Mouse (Mus musculus): Measurements from ENCODE around the gene Adal. TPM values are rescaled to one million over a fixed set of nuclear protein-coding genes. Genes with fewer than 3 reads are reported as not detected.
A peak's percentile ranks its signal among the peaks of the same experiment; 100 is the strongest.
"Not testable (repeated sequence)": the region's sequence is repeated elsewhere in the genome, so short reads cannot be mapped to it uniquely, and the experiment has no call there.

Adal gene
- 31.8 and 32.8 TPM in 2 replicates for polyA plus RNA-seq (2016; fragmentation: Nextera tagmentation; extraction: Ambion mirVana)

DNA sequence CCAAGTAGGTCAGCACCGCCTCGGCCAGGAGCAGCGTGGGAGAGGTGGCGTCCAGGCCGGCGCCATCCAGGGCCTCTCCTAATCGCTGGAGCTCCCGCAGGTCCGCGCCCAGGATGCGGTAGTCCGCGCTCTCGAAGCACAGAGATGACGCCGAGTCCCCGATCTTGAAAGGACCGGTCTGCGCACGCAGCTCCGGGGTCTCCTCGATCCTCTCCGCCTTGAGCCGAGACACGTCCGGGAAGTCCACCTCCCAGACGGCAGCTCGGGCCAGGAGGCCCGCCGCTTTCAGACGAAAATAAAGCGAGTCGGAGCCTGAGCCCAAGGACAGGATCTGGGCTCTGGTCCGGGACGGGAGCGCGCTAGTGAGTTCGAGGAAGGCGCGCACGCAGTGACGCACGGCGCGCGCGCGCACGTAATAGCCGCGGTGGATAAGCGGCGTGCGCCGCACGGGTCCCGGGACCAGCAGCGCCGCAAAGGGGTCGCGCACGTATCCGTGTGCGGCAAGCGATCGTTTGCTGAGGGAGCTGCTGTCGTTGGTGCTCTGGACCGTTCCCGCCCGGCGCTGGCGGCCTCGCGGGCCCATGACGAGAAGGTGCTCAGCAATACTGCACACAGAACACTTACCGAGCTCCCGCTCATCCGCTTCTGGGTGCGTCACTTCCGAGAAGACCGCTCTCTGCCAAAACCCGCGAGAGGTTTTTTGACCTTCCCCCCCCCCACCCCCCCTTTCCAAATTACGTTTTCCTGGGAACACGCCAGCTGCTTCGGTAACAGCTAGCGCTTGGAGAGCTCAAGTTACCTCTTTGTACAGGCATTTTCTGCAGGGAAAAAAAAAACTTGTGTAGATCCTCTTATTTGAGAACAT lies at the start of gene Adal, which contains the start of gene Lcmt2:
TSS of gene Adal (plus strand) at position 411 of the 865 bp plus-strand sequence.
TSS of gene Lcmt2 (minus strand) at position 636 of the 865 bp plus-strand sequence.
- under 1% methylated on average over 87 of the region's 87 CpGs for WGBS
- Histone ChIP-seq H3K9me3 (no peaks in the 10 kb centered on the region), H3K4me3 (peak within 1 kb of the TSS; percentile 72), H3K9ac (peak within 1 kb of the TSS; percentile 90), H3K27ac (peak within 1 kb of the TSS; percentile 95), H3K27me3 (replicated peaks) (no peaks in the 10 kb centered on the region), H3K4me2 (replicated peaks) (peak within 1 kb of the TSS; percentile 93), H3K36me3 (peaks cover 25% of the 10 kb centered on the region), H3K4me1 (peaks cover 22% of the 10 kb centered on the region)
- ATAC-seq (ENCODE audit: low FRiP score, low read depth), result peak; percentile 95

DNA sequence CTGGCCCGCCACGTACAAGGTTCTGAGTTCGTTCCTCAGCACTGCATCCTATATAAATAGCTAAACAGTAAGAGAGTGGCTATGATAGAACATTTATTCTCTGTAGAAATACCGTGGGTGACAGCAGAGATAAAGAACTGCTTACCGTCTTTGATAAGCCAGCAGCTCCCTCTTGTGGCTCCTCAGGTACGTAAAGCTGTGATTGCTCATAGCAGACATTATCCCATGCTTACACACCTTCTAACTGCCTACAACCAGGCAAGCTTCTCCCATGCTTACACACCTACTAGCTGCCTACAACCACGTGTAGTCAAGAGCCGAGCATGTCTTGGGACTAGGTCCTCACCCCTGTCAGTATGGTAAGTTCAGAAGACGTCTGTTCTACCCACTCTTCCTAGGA lies 38.2 kb upstream of the Adal start:
- no peak overlapping the region for H3K9ac ChIP-seq
- H3K27me3 ChIP-seq (replicated peaks), result no peaks in the 10 kb centered on the region
- 29% methylated on average over 9 of the region's 9 CpGs for WGBS
- H3K27ac ChIP-seq, result no peak overlapping the region
- no peak overlapping the region for H3K4me2 ChIP-seq (replicated peaks)
- ATAC-seq (ENCODE audit: low FRiP score, low read depth), result no peak
- H3K36me3 ChIP-seq, result no peaks in the 10 kb centered on the region
- no peaks in the 10 kb centered on the region for H3K9me3 ChIP-seq
- H3K4me1 ChIP-seq, result no peaks in the 10 kb centered on the region
- no peak overlapping the region for H3K4me3 ChIP-seq

DNA sequence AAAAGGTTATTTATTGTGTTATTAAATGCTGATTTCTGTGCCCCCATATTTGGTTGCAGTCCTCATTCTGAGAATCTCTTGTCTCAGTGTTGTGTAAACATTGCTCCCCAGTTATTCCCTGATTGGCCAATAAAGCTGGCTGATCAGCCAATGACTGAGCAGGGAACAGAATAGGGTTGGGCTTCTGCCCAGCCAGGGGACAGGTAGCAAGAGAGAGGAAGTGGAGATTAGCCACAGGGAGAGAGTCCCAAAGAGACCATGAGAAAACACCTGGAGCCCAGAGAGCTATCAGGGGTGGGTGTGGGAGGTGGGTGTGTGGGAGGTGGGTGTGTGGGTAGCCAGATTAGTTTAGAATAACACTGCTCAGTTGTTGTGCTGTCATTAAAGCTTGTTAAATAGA lies 34.3 kb upstream of the Adal start:
- H3K36me3 ChIP-seq, result no peaks in the 10 kb centered on the region
- H3K27me3 ChIP-seq (replicated peaks), result no peaks in the 10 kb centered on the region
- H3K9me3 ChIP-seq, result no peaks in the 10 kb centered on the region
- ATAC-seq (ENCODE audit: low FRiP score, low read depth), result no peak
- no peak overlapping the region for H3K9ac ChIP-seq
- H3K4me3 ChIP-seq, result no peak overlapping the region
- no peaks in the 10 kb centered on the region for H3K4me1 ChIP-seq
- H3K27ac ChIP-seq, result no peak overlapping the region
- no peak overlapping the region for H3K4me2 ChIP-seq (replicated peaks)

DNA sequence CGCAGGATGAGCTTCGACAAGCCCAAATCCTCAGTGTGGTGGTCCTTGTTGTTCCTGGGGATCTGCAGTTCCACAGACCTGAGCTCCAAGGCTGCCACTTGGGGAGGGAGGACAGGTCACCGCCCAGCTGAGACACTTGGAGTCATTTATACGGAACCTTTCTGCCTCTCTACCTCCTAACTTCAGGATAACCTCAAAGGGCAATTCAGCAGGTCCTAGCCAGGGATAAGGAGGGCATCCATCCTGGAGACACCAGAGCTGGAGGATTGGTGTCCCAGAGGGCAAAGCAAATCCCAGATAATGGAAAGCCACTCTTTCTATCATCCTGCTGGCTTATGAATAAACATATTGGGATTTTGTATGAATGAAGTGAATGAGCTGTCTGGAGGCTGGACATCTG lies 30.5 kb upstream of the Adal start, which contains the start of gene Tgm7:
TSS of gene Tgm7 (minus strand) at position 101 of the 400 bp plus-strand sequence.
- Histone ChIP-seq H3K4me1 (no peaks in the 10 kb centered on the region), H3K4me2 (replicated peaks) (no peak within 1 kb of the TSS), H3K36me3 (no peaks in the 10 kb centered on the region), H3K9ac (no peak within 1 kb of the TSS), H3K27me3 (replicated peaks) (no peaks in the 10 kb centered on the region), H3K9me3 (no peaks in the 10 kb centered on the region), H3K27ac (no peak within 1 kb of the TSS), H3K4me3 (no peak within 1 kb of the TSS)
- WGBS, result 87% methylated on average over 4 of the region's 4 CpGs
- ATAC-seq (ENCODE audit: low FRiP score, low read depth), result no peak

DNA sequence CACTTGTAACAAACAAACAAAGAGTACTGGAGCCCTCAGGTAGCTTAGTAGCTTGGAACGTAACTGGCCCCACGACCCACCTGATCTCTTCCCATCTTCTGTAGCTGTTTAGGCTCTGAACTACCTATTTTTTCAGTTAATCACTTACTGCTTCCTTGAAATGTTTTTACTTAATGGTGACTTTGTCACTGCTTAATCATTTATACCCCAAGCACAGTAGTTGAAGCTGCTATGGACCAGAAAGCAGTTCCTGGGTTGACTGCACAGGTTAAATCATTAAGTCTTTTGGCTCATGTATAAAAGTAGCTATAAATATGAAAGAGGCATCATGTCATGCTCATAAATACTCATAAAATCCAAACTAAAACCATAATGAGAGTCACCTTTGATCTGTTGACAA lies 24.8 kb upstream of the Adal start:
- no peak overlapping the region for H3K4me3 ChIP-seq
- H3K9ac ChIP-seq, result no peak overlapping the region
- H3K27ac ChIP-seq, result no peak overlapping the region
- H3K9me3 ChIP-seq, result no peaks in the 10 kb centered on the region
- no peaks in the 10 kb centered on the region for H3K4me1 ChIP-seq
- 97% methylated on average over 2 of the region's 2 CpGs for WGBS
- H3K36me3 ChIP-seq, result no peaks in the 10 kb centered on the region
- H3K27me3 ChIP-seq (replicated peaks), result no peaks in the 10 kb centered on the region
- ATAC-seq (ENCODE audit: low FRiP score, low read depth), result no peak
- no peak overlapping the region for H3K4me2 ChIP-seq (replicated peaks)

DNA sequence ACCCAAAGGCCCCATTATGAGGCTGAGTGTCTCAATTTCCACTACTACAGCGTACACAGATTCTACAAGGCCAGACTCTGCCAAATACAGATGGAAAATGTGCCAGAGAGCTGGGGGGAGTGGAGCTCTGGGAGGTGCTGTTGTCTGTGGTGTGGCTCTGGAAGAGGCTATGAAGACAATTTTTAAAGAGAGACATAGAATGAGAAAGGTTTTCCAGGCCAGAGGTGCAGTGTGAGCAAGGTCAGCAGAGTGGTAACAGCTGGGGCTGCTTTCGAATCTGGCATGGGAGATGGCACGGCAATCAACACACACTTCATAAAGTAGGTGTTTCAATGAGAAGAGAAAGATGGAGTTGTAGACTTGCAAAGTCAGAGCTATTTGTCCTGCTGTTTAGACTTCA lies 21.0 kb upstream of the Adal start:
- H3K9ac ChIP-seq, result no peak overlapping the region
- H3K36me3 ChIP-seq, result no peaks in the 10 kb centered on the region
- no peak for ATAC-seq (ENCODE audit: low FRiP score, low read depth)
- no peak overlapping the region for H3K4me3 ChIP-seq
- H3K27me3 ChIP-seq (replicated peaks), result no peaks in the 10 kb centered on the region
- no peaks in the 10 kb centered on the region for H3K9me3 ChIP-seq
- no peaks in the 10 kb centered on the region for H3K4me1 ChIP-seq
- WGBS, result 86% methylated on average over 3 of the region's 3 CpGs
- H3K4me2 ChIP-seq (replicated peaks), result no peak overlapping the region
- no peak overlapping the region for H3K27ac ChIP-seq

DNA sequence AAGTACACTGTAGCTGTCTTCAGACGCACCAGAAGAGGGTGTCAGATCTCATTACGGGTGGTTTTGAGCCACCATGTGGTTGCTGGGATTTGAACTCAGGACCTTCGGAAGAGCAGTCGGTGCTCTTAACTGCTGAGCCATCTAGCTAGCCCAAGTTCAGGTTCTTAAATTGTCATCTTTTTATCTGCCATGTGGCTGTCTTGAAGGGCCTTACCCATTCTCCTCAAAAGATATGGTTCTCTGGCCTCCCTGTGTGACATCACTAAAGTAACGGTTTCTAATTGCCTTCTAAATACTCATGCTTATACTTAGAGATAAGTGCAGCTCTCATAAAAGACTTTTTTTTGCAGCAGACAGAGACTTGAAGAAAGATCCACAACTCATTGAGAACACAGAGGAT lies 13.9 kb upstream of the Adal start:
- H3K36me3 ChIP-seq; H3K27ac ChIP-seq; H3K9me3 ChIP-seq; H3K4me1 ChIP-seq; H3K4me2 ChIP-seq (replicated peaks); H3K27me3 ChIP-seq (replicated peaks); H3K9ac ChIP-seq; H3K4me3 ChIP-seq; ATAC-seq (ENCODE audit: low FRiP score, low read depth): not testable (repeated sequence)
- 92% methylated on average over 5 of the region's 5 CpGs for WGBS

DNA sequence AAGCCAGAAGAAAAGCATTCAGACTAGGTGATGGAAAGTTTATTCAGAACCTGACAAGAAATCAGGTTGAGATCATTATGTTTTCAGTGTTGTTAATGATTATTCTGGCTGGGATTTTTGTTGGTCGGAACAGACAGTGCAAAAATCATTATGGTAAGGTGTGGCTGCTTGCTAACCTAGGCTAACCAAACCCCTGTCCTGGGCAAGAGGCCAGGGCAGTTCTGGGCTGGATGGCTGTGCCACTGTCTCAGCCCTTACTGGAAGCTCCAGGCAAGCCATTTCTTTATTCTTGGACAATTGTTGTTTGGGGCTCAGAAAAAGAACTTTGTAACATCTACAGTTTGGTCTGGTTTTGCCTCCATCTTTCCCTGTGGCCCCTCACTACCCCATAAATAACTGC lies 12.7 kb upstream of the Adal start:
- H3K4me3 ChIP-seq, result no peak overlapping the region
- no peaks in the 10 kb centered on the region for H3K36me3 ChIP-seq
- 85% methylated on average over 1 of the region's 1 CpGs for WGBS
- no peak overlapping the region for H3K27ac ChIP-seq
- no peaks in the 10 kb centered on the region for H3K27me3 ChIP-seq (replicated peaks)
- no peak overlapping the region for H3K4me2 ChIP-seq (replicated peaks)
- H3K4me1 ChIP-seq, result no peaks in the 10 kb centered on the region
- H3K9ac ChIP-seq, result no peak overlapping the region
- ATAC-seq (ENCODE audit: low FRiP score, low read depth), result no peak
- no peaks in the 10 kb centered on the region for H3K9me3 ChIP-seq

DNA sequence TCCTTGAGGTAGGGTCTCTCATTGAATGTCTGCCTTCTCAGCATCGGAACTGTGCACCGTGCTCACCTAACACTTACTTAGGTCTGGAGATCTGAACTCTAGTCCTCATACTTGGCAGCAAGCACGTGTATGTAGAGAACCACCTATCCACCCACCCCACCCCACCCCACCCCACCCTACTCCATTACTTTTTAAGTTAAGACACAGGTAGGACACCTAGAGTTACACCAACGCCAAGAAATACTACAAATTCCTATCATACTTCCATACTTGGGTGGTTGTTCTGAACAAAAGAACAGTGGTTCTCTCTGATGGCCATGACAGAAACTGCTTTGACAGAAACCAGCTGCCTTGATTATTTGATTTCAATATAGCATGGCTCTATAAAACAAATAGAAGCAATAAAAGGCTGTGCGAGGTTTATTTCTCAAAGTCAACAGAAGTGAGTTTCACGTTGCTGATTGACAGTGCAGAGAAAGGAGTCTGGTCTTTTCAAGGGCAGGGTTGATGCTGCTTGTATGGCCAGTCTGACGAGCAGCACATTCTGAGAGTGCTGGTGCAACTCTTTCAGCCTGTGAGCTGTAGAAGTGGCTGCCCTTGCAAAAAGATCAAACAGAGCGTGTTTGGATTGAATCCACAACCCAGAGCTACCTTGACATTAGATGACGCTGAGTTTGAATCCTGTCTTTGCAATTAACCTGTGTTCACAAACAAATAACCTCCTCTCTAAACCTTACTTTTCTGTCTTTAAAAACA lies 11.2 kb upstream of the Adal start:
- H3K9me3 ChIP-seq, result no peaks in the 10 kb centered on the region
- 76% methylated on average over 9 of the region's 9 CpGs for WGBS
- no peak overlapping the region for H3K4me3 ChIP-seq
- H3K27ac ChIP-seq, result no peak overlapping the region
- ATAC-seq (ENCODE audit: low FRiP score, low read depth), result no peak
- no peak overlapping the region for H3K4me2 ChIP-seq (replicated peaks)
- H3K27me3 ChIP-seq (replicated peaks), result no peaks in the 10 kb centered on the region
- H3K9ac ChIP-seq, result no peak overlapping the region
- H3K36me3 ChIP-seq, result no peaks in the 10 kb centered on the region
- H3K4me1 ChIP-seq, result no peaks in the 10 kb centered on the region

DNA sequence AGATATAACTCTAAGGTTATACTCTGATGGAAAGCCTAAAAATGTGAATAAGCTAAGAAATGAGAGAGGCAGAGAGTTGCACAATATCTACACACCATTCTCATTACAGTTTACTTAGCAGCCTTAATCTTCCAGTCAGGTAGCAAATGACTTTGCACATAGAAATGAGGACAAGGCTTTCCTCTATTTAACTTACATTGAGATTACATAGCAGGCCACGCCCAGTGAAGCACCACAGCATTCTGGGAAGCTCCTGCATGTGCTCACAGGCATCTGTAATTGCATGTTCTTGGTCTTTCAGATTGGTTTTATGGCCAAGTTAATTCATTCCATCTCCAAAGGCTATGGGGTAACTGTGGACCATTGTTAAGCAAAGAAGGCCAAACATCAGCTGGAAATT lies 7.4 kb upstream of the Adal start:
- Histone ChIP-seq H3K36me3 (peaks cover 4% of the 10 kb centered on the region; the same call in 1 of the 2 replicates), H3K4me2 (replicated peaks) (no peak overlapping the region), H3K9ac (no peak overlapping the region), H3K9me3 (no peaks in the 10 kb centered on the region), H3K27ac (no peak overlapping the region), H3K4me3 (no peak overlapping the region), H3K4me1 (no peaks in the 10 kb centered on the region), H3K27me3 (replicated peaks) (no peaks in the 10 kb centered on the region)
- 80% methylated on average over 1 of the region's 1 CpGs for WGBS
- no peak for ATAC-seq (ENCODE audit: low FRiP score, low read depth)

DNA sequence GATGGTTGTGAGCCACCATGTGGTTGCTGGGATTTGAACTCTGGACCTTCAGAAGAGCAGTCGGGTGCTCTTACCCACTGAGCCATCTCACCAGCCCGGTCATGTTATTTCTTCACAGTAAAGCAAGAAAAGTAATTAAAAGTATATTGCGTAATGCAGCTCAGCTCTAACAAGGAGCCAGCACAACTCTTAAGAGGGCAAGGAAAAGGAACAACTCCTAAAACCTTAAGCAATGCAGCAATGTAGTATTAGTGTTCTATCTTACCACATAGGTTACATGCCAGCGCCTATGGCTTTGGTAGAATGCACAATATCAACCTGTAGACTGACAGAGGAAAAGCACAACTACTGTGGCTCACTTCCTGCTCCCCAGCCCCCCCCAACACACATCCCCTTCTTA lies 2.9 kb upstream of the Adal start:
- Histone ChIP-seq H3K9ac (no peak overlapping the region), H3K9me3 (no peaks in the 10 kb centered on the region), H3K4me1 (peaks cover 22% of the 10 kb centered on the region), H3K27ac (no peak overlapping the region), H3K4me2 (replicated peaks) (no peak overlapping the region), H3K36me3 (peaks cover 16% of the 10 kb centered on the region), H3K4me3 (no peak overlapping the region), H3K27me3 (replicated peaks) (no peaks in the 10 kb centered on the region)
- WGBS, result 95% methylated on average over 4 of the region's 4 CpGs
- ATAC-seq (ENCODE audit: low FRiP score, low read depth), result no peak

DNA sequence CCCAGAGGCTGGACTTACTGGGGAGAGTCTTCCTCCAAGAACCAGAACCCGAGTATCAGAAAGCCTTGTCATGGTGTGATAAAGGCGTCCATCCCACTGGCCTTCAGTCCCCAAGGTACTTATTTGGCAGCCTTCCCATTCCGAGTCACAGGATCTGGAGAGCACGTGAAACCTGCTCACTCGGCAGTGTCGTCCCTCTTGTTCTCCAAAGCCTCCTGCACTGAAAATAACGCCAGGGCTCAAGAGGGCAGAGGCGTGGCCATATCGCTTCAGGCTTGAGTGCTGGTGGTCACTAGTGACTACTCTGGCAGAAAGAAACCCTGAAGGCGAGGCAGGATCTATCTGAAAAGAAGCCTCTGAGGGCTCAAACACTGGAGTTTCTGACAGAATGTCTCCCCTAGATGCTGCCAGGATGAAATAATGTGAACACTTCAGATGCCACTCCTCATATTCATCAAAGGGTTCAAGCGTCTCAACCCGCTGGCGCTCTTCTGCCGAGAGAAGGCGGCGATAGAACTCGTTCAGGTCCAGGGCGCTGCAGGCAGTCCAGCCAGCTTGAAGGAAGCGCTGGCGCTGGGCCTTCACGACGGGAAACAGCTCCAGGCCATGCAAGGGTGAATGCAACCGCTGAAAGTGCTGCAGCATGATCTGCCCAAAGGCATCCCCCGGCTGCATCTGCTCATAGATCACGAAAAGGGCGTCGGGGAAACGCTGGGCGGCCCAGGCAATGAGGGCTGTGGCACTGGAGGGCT lies 786 bp upstream of the Adal start:
- peak overlapping the region; percentile 72 for H3K4me3 ChIP-seq
- WGBS, result 56% methylated on average over 29 of the region's 29 CpGs
- ATAC-seq (ENCODE audit: low FRiP score, low read depth), result no peak; the same call in 1 of the 2 replicates
- H3K9ac ChIP-seq, result peak overlapping the region; percentile 90
- H3K27me3 ChIP-seq (replicated peaks), result no peaks in the 10 kb centered on the region
- peaks cover 22% of the 10 kb centered on the region for H3K4me1 ChIP-seq
- peak overlapping the region; percentile 93 for H3K4me2 ChIP-seq (replicated peaks)
- no peaks in the 10 kb centered on the region for H3K9me3 ChIP-seq
- peak overlapping the region; percentile 95 for H3K27ac ChIP-seq
- H3K36me3 ChIP-seq, result peaks cover 22% of the 10 kb centered on the region

Measured in neural tube, embryonic 12.5 days (tissue).